Mouse (Mus musculus): ENCODE measurements at regions not wholly inside any gene's neighbourhood (a gene's known extent, or its start where the extent isn't known, plus 50 kb on each side); places are given as distances from the start of the nearest gene placed in this dataset.

DNA sequence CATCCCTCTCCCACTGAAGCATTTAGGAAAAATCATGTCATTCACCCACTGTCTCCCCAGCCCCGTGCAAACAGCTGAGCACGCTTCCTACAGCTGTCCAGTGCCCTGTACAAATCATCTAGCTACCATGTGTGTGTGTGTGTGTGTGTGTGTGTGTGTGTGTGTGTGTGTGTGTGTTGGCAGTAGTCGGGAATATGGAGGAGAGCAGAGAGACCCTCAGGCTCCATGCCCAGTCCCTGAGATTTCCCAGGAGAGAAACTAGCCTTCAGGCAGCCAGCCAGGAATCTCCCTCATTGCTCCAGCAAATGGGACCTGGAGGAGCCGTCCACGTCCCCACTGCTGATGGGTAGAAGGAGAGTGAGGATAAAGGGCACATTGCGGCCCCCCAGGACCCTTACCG is 117.4 kb upstream of the 4930535I16Rik start:
- 63% methylated on average over 7 of the region's 7 CpGs for WGBS
- H3K4me1 ChIP-seq (ENCODE audit: control insufficient read depth, insufficient read depth, low read length): peaks cover 7% of the 10 kb centered on the region
- H3K27ac ChIP-seq (ENCODE audit: insufficient read depth, low read depth, low read length): no peak overlapping the region
- TF ChIP-seq CTCF (IDR thresholded peaks at IDR 0.05; ENCODE audit: insufficient read depth, low read depth, low read length): no peak
- no peak for TF ChIP-seq POLR2A (IDR thresholded peaks at IDR 0.05; ENCODE audit: insufficient read depth, low read depth, low read length)
- no peak overlapping the region for H3K4me3 ChIP-seq (ENCODE audit: insufficient read depth, low read depth, low read length)

GRCm38 (mm10) chr4:124028061-124028460 is 110.2 kb upstream of the 4930535I16Rik start:
- Histone ChIP-seq H3K4me3 (ENCODE audit: insufficient read depth, low read depth, low read length) (no peak overlapping the region), H3K4me1 (ENCODE audit: control insufficient read depth, insufficient read depth, low read length) (no peaks in the 10 kb centered on the region), H3K27ac (ENCODE audit: insufficient read depth, low read depth, low read length) (no peak overlapping the region)
- 91% methylated on average over 12 of the region's 12 CpGs for WGBS
- TF ChIP-seq CTCF (IDR thresholded peaks at IDR 0.05; ENCODE audit: insufficient read depth, low read depth, low read length) (no peak), POLR2A (IDR thresholded peaks at IDR 0.05; ENCODE audit: insufficient read depth, low read depth, low read length) (no peak)

GRCm38 (mm10) chr4:124016401-124016800 is 98.6 kb upstream of the 4930535I16Rik start:
- 74% methylated on average over 3 of the region's 3 CpGs for WGBS
- no peaks in the 10 kb centered on the region for H3K4me1 ChIP-seq (ENCODE audit: control insufficient read depth, insufficient read depth, low read length)
- H3K4me3 ChIP-seq (ENCODE audit: insufficient read depth, low read depth, low read length): no peak overlapping the region
- no peak overlapping the region for H3K27ac ChIP-seq (ENCODE audit: insufficient read depth, low read depth, low read length)
- TF ChIP-seq POLR2A (IDR thresholded peaks at IDR 0.05; ENCODE audit: insufficient read depth, low read depth, low read length) (no peak), CTCF (IDR thresholded peaks at IDR 0.05; ENCODE audit: insufficient read depth, low read depth, low read length) (no peak)

- Histone ChIP-seq H3K4me1 (ENCODE audit: control insufficient read depth, insufficient read depth, low read length) (no peaks in the 10 kb centered on the region), H3K4me3 (ENCODE audit: insufficient read depth, low read depth, low read length) (no peak overlapping the region), H3K27ac (ENCODE audit: insufficient read depth, low read depth, low read length) (no peak overlapping the region)
- TF ChIP-seq POLR2A (IDR thresholded peaks at IDR 0.05; ENCODE audit: insufficient read depth, low read depth, low read length) (no peak), CTCF (IDR thresholded peaks at IDR 0.05; ENCODE audit: insufficient read depth, low read depth, low read length) (no peak)
- WGBS: 57% methylated on average over 6 of the region's 6 CpGs
Measured at GRCm38 (mm10) chr4:124015323-124015722, 97.5 kb upstream of the 4930535I16Rik start.

- WGBS: 81% methylated on average over 6 of the region's 6 CpGs
- Histone ChIP-seq H3K4me1 (ENCODE audit: control insufficient read depth, insufficient read depth, low read length) (no peaks in the 10 kb centered on the region), H3K4me3 (ENCODE audit: insufficient read depth, low read depth, low read length) (no peak overlapping the region), H3K27ac (ENCODE audit: insufficient read depth, low read depth, low read length) (no peak overlapping the region)
- TF ChIP-seq CTCF (IDR thresholded peaks at IDR 0.05; ENCODE audit: insufficient read depth, low read depth, low read length): no peak
- no peak for TF ChIP-seq POLR2A (IDR thresholded peaks at IDR 0.05; ENCODE audit: insufficient read depth, low read depth, low read length)
Measured at GRCm38 (mm10) chr4:124012406-124012805, 94.6 kb upstream of the 4930535I16Rik start.

GRCm38 (mm10) chr4:124008725-124009124 is 90.9 kb upstream of the 4930535I16Rik start:
- TF ChIP-seq CTCF (IDR thresholded peaks at IDR 0.05; ENCODE audit: insufficient read depth, low read depth, low read length): no peak
- TF ChIP-seq POLR2A (IDR thresholded peaks at IDR 0.05; ENCODE audit: insufficient read depth, low read depth, low read length): no peak

GRCm38 (mm10) chr4:124005626-124006315 is 87.9 kb upstream of the 4930535I16Rik start:
- Histone ChIP-seq H3K27ac (ENCODE audit: insufficient read depth, low read depth, low read length) (no peak overlapping the region), H3K4me3 (ENCODE audit: insufficient read depth, low read depth, low read length) (no peak overlapping the region), H3K4me1 (ENCODE audit: control insufficient read depth, insufficient read depth, low read length) (no peaks in the 10 kb centered on the region)
- WGBS: 75% methylated on average over 17 of the region's 17 CpGs
- TF ChIP-seq POLR2A (IDR thresholded peaks at IDR 0.05; ENCODE audit: insufficient read depth, low read depth, low read length): no peak
- TF ChIP-seq CTCF (IDR thresholded peaks at IDR 0.05; ENCODE audit: insufficient read depth, low read depth, low read length): no peak

More at GRCm38 (mm10) chr4:124008725-124009124, 90.9 kb upstream of the 4930535I16Rik start:
- WGBS: 98% methylated on average over 1 of the region's 1 CpGs
- Histone ChIP-seq H3K27ac (ENCODE audit: insufficient read depth, low read depth, low read length) (no peak overlapping the region), H3K4me1 (ENCODE audit: control insufficient read depth, insufficient read depth, low read length) (no peaks in the 10 kb centered on the region), H3K4me3 (ENCODE audit: insufficient read depth, low read depth, low read length) (no peak overlapping the region)

DNA sequence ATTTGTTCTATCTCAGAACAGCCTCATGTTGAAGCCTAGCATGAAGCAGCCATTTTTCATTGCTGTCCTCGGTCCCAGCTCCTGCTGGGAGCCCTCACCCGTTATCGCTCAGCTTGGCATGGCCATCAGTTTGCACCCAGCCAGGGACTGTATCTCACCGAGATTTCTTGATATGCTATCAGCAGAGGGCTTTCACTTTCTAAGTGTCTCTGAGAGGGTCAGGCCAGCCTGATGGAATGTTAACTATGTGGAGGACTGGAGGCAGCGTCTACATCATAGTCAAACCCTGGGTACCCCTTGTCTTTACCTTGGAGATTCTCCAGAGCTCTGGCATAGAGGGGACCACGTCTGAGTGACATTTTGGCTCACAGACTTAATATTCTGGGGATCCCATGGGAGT is 84.9 kb upstream of the 4930535I16Rik start:
- TF ChIP-seq CTCF (IDR thresholded peaks at IDR 0.05; ENCODE audit: insufficient read depth, low read depth, low read length): no peak
- no peak for TF ChIP-seq POLR2A (IDR thresholded peaks at IDR 0.05; ENCODE audit: insufficient read depth, low read depth, low read length)
- Histone ChIP-seq H3K4me1 (ENCODE audit: control insufficient read depth, insufficient read depth, low read length) (no peaks in the 10 kb centered on the region), H3K4me3 (ENCODE audit: insufficient read depth, low read depth, low read length) (no peak overlapping the region), H3K27ac (ENCODE audit: insufficient read depth, low read depth, low read length) (no peak overlapping the region)
- WGBS: 75% methylated on average over 6 of the region's 6 CpGs

DNA sequence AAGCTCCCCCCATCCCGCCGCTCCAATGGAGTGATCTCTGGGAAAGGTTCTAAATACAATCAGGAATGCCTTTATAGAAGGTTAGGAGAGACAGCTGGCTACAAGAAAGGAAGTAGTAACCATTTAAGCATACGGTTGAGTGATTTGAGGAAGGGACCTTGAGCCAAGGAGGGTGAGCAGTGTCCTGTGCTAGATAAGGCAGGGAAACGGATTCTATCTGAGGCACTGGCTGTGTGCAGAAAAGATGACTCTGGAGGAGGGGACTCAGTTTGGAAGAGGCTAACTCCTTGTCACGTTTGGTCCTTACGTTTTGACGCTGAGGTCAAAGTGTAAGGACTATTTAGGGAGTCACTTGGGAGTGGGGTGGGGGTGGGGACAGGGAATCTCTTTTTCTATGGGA is 84.3 kb upstream of the 4930535I16Rik start:
- no peak overlapping the region for H3K27ac ChIP-seq (ENCODE audit: insufficient read depth, low read depth, low read length)
- H3K4me3 ChIP-seq (ENCODE audit: insufficient read depth, low read depth, low read length): no peak overlapping the region
- no peaks in the 10 kb centered on the region for H3K4me1 ChIP-seq (ENCODE audit: control insufficient read depth, insufficient read depth, low read length)
- TF ChIP-seq POLR2A (IDR thresholded peaks at IDR 0.05; ENCODE audit: insufficient read depth, low read depth, low read length): no peak
- TF ChIP-seq CTCF (IDR thresholded peaks at IDR 0.05; ENCODE audit: insufficient read depth, low read depth, low read length): no peak
- WGBS: 90% methylated on average over 7 of the region's 7 CpGs

Data from olfactory bulb, adult 2 months (tissue).